Mouse (Mus musculus) embryonic fibroblast, embryonic 13.5 days (primary cell): ENCODE data around the gene Emilin2.

Experiments used
- CTCF ChIP-seq: IDR thresholded peaks from 2 replicates; pipeline ENCODE4 v1.5.1; 2011; ENCODE audit warnings: mild to moderate bottlenecking, control low read depth, low read length, moderate library complexity, borderline replicate concordance; ENCODE audit not compliant: insufficient read depth
- POLR2A ChIP-seq: IDR thresholded peaks from 2 replicates; pipeline ENCODE4 v1.6.1; 2011; ENCODE audit warnings: low read depth, mild to moderate bottlenecking, control low read depth, low read length, moderate library complexity

DNA sequence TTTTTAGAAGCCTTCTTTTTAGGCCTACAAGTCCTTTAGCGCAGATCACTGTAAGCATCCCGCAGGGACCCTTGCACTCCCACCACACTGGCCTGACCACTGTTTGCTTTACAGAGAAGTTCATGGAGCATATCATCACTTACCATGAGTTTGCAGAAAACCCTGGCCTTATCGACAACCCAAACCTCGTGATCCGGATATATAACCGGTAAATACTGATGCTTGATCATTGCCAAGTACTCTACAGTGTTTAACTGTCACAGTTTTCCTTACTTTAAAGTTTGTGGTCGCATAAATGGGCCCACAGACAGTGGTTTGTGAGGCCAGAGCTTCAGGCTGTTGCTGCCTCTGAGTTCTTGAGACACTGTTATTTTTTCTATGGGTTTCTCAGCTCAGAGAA lies 73.3 kb downstream of the Emilin2 start:
- no peak for TF ChIP-seq CTCF
- TF ChIP-seq POLR2A: no peak
